Mouse (Mus musculus) bone marrow macrophage, adult 2 months (primary cell): ENCODE results near the gene Kcnj15. TPM values are rescaled to one million over a fixed set of nuclear protein-coding genes. Genes with fewer than 3 reads are reported as not detected.

Experiments
- H3K27ac ChIP-seq: 2 replicates; pipeline ENCODE4 v1.5.1; 2012; ENCODE audit warnings: low read depth, low read length; ENCODE audit not compliant: insufficient read depth
- H3K4me1 ChIP-seq: 2 replicates; pipeline ENCODE4 v1.6.1; 2012; ENCODE audit warnings: low read length; ENCODE audit not compliant: control insufficient read depth, insufficient read depth
- H3K4me3 ChIP-seq: 2 replicates; pipeline ENCODE4 v1.5.1; 2012; ENCODE audit warnings: mild to moderate bottlenecking, low read length, moderate library complexity; ENCODE audit not compliant: insufficient read depth
- CTCF ChIP-seq: IDR thresholded peaks from 2 replicates; pipeline ENCODE4 v1.5.1; 2012; ENCODE audit warnings: low read depth, mild to moderate bottlenecking, low read length, moderate library complexity
- POLR2A ChIP-seq: IDR thresholded peaks from 2 replicates; pipeline ENCODE4 v1.6.1; 2012; ENCODE audit warnings: mild to moderate bottlenecking, low read depth, low read length, borderline replicate concordance
- polyA plus RNA-seq: library from polyadenylated mRNA; stranded (reverse); fragments of >200 nt; gene quantifications from 2 replicates; pipeline ENCODE4 v1.2.4, GENCODE M21; 2012; ENCODE audit not compliant: missing spikeins, insufficient read depth, insufficient read length

Gene Kcnj15
- polyA plus RNA-seq, 1 experiment, result not detected

GRCm38 (mm10) chr16:95287656-95288055 is 30.3 kb downstream of the Kcnj15 start:
- Histone ChIP-seq H3K4me3 (no peak overlapping the region), H3K27ac (no peak overlapping the region), H3K4me1 (no peaks in the 10 kb centered on the region)
- TF ChIP-seq POLR2A (no peak), CTCF (no peak)

GRCm38 (mm10) chr16:95289375-95289774 is 32.0 kb downstream of the Kcnj15 start:
- Histone ChIP-seq H3K27ac (no peak overlapping the region), H3K4me1 (no peaks in the 10 kb centered on the region), H3K4me3 (no peak overlapping the region)
- TF ChIP-seq CTCF, result no peak
- no peak for TF ChIP-seq POLR2A

GRCm38 (mm10) chr16:95291450-95292101 is 34.2 kb downstream of the Kcnj15 start:
- Histone ChIP-seq H3K4me3 (no peak overlapping the region), H3K27ac (no peak overlapping the region), H3K4me1 (no peaks in the 10 kb centered on the region)
- TF ChIP-seq CTCF (no peak), POLR2A (no peak)

- H3K27ac ChIP-seq, result no peak overlapping the region
- no peaks in the 10 kb centered on the region for H3K4me1 ChIP-seq
- no peak overlapping the region for H3K4me3 ChIP-seq
- TF ChIP-seq POLR2A (no peak), CTCF (no peak)
Observed at GRCm38 (mm10) chr16:95292843-95293505, 35.6 kb downstream of the Kcnj15 start.

DNA sequence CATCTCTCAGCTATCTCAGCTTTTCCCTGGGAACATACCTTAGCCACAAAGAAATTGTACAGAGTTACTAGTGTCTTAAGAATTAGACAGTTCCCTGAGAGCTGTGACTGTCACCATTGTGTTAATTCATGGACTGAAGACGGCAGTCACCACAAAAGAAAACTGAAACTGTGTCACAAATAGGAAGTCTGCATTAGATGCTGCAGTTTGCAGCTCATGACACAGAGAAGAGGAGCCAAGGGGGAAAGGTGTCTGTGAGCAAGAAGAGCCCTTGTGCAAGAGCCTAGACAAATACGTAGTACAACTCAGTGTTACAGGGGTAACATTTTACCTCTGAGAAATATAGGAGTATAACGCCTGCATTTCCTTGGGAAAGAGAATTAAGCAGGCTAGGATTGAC is 40.3 kb downstream of the Kcnj15 start:
- Histone ChIP-seq H3K27ac (no peak overlapping the region), H3K4me1 (no peaks in the 10 kb centered on the region), H3K4me3 (no peak overlapping the region)
- no peak for TF ChIP-seq POLR2A
- no peak for TF ChIP-seq CTCF

DNA sequence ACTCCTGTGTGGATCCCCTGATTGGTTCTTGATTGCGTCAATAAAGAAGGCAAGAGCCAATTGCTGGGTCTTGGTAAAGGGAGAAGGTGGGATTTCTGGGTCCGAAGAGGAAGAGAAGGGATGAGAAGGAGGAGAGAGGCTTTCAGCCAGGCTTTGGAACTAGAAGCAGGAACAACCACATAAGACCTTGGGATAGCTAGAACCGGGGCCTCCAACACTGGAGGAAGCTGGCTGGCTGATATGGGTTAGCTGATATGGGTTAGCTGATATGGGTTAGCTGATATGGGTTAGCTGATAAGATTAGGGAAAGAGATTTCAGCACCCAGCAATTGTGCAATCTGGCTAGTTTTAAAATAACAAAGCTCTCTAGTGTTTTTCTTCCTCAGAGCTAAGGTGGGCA is 44.3 kb downstream of the Kcnj15 start:
- TF ChIP-seq POLR2A (no peak), CTCF (no peak)
- Histone ChIP-seq H3K4me1 (no peaks in the 10 kb centered on the region), H3K27ac (no peak overlapping the region), H3K4me3 (no peak overlapping the region)

DNA sequence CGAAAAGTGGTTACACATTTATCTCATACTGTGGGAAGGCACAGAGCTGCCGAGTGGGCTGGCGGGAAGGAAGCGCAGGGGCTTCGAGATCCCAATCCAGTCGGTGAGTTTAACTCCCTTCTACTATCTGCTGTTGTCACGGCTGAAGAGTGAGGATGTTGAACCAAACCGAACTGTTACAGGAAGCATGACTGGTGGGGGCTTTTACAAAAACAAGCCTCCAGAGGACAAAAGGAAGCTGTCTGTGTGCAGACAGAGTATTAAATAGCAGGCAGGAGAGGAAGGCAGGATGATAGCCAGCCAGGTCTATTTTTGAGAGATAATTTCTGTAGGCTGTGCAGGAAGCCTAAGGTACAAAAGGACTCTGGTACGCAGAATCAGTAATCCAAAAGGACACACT is 46.3 kb downstream of the Kcnj15 start:
- TF ChIP-seq CTCF (no peak), POLR2A (no peak)
- H3K27ac ChIP-seq, result no peak overlapping the region
- no peak overlapping the region for H3K4me3 ChIP-seq
- no peaks in the 10 kb centered on the region for H3K4me1 ChIP-seq

- no peaks in the 10 kb centered on the region for H3K4me1 ChIP-seq
- TF ChIP-seq CTCF (no peak), POLR2A (no peak)
Observed at GRCm38 (mm10) chr16:95307823-95308360, 50.5 kb downstream of the Kcnj15 start.

GRCm38 (mm10) chr16:95321945-95322625 is 64.7 kb downstream of the Kcnj15 start:
- TF ChIP-seq POLR2A, result no peak
- TF ChIP-seq CTCF, result no peak
- no peak overlapping the region for H3K4me3 ChIP-seq
- H3K4me1 ChIP-seq, result no peaks in the 10 kb centered on the region
- H3K27ac ChIP-seq, result no peak overlapping the region

More at GRCm38 (mm10) chr16:95307823-95308360, 50.5 kb downstream of the Kcnj15 start:
- no peak overlapping the region for H3K4me3 ChIP-seq
- H3K27ac ChIP-seq, result no peak overlapping the region

GRCm38 (mm10) chr16:95332159-95332558 is 74.8 kb downstream of the Kcnj15 start:
- Histone ChIP-seq H3K4me3 (no peak overlapping the region), H3K27ac (no peak overlapping the region), H3K4me1 (no peaks in the 10 kb centered on the region)
- TF ChIP-seq POLR2A (no peak), CTCF (no peak)
